Mouse (Mus musculus) G1E (cell line): Measurements from ENCODE around the gene Arid5b.

ENCODE experiments used
- CTCF ChIP-seq: IDR thresholded peaks from 2 replicates; pipeline ENCODE4 v1.5.1; 2012; ENCODE audit warnings: low read depth, low read length, inconsistent platforms, mixed read lengths
- GATA1 ChIP-seq: IDR thresholded peaks from 2 replicates; pipeline ENCODE4 v1.6.1; 2012; ENCODE audit warnings: borderline replicate concordance, low read length, inconsistent platforms, mixed read lengths
- POLR2AphosphoS5 ChIP-seq: IDR thresholded peaks from 2 replicates; pipeline ENCODE4 v1.6.1; 2012; ENCODE audit warnings: low read depth, low read length, inconsistent platforms; ENCODE audit not compliant: insufficient replicate concordance
- TAL1 ChIP-seq: conservative IDR thresholded peaks from 2 replicates; pipeline ENCODE4 v1.6.1; 2012; ENCODE audit warnings: low read depth, low read length, inconsistent platforms, mixed read lengths

DNA sequence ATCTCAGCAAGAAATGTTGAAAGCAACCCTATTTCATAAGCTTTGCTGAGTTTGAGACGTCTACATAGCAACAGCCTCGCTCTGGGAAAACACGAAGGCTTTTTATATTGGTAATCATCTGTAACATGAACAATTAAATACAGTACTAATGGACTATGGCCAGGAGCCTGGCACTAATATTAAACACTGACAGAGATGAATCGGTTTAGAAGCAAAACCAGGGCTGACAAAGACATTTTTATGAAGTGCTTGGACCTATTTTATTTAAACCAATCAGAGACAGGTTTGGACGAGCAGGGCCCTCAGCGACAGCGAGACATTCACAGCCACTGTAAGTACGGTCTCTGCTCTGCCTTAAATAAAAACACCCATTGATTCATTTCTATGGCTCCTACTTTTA lies 165.6 kb downstream of the Arid5b start:
- no peak for TF ChIP-seq CTCF
- TF ChIP-seq GATA1 = no peak
- no peak for TF ChIP-seq POLR2AphosphoS5
- TF ChIP-seq TAL1 = no peak
